Mouse (Mus musculus) liver, adult 2 months (tissue): ENCODE results near the gene Hfe.

Experiments used
- CTCF ChIP-seq: fragments of 200-500 bp; IDR thresholded peaks from 2 replicates; pipeline ENCODE4 v1.5.1; 2011; ENCODE audit warnings: low read depth, low read length, control low read depth
- POLR2A ChIP-seq: fragments of 200-500 bp; IDR thresholded peaks from 2 replicates; pipeline ENCODE4 v1.6.1; 2011; ENCODE audit warnings: low read length, control low read depth; ENCODE audit not compliant: insufficient read depth; ENCODE audit errors: extremely low read depth

- TF ChIP-seq POLR2A, result no peak
- TF ChIP-seq CTCF, result no peak
These were observed 13.6 kb upstream of the Hfe start for GRCm38 (mm10) chr13:23724239-23724638.
